Mouse (Mus musculus) ES-Bruce4 (cell line): ENCODE results near the gene Rnf111. TPM values are rescaled to one million over a fixed set of nuclear protein-coding genes. Genes with fewer than 3 reads are reported as not detected.
A peak's percentile ranks its signal among the peaks of the same experiment; 100 is the strongest.
"Not testable (repeated sequence)": the region's sequence is repeated elsewhere in the genome, so short reads cannot be mapped to it uniquely, and the experiment has no call there.

ENCODE experiments used
- H3K27ac ChIP-seq: 2 replicates; pipeline ENCODE4 v1.5.1; 2012; ENCODE audit warnings: low read length, inconsistent platforms; ENCODE audit not compliant: insufficient read depth
- H3K27me3 ChIP-seq: 2 replicates; pipeline ENCODE4 v1.6.1; 2012; ENCODE audit warnings: mild to moderate bottlenecking, low read length, inconsistent platforms; ENCODE audit not compliant: control insufficient read depth, poor library complexity, insufficient read depth, severe bottlenecking
- H3K36me3 ChIP-seq: 2 replicates; pipeline ENCODE4 v1.6.1; 2012; ENCODE audit warnings: inconsistent platforms, mild to moderate bottlenecking, low read length, moderate library complexity; ENCODE audit not compliant: control insufficient read depth, poor library complexity, insufficient read depth, severe bottlenecking
- H3K4me1 ChIP-seq: one replicate; pipeline ENCODE4 v1.8.1; 2011; ENCODE audit warnings: low read length; ENCODE audit not compliant: control insufficient read depth, insufficient read depth
- H3K4me3 ChIP-seq: 2 replicates; pipeline ENCODE4 v1.5.1; 2011; ENCODE audit warnings: low read depth, mild to moderate bottlenecking, low read length
- H3K9ac ChIP-seq: 2 replicates; pipeline ENCODE4 v1.6.1; 2012; ENCODE audit warnings: low read depth, mild to moderate bottlenecking, inconsistent platforms; ENCODE audit not compliant: poor library complexity, severe bottlenecking
- H3K9me3 ChIP-seq: replicated peaks from 2 replicates; pipeline ENCODE4 v1.6.1; 2012; ENCODE audit warnings: mild to moderate bottlenecking, low read length, inconsistent platforms; ENCODE audit not compliant: control insufficient read depth, poor library complexity, insufficient read depth, severe bottlenecking
- CTCF ChIP-seq: IDR thresholded peaks from one replicate; pipeline ENCODE4 v1.8.1; 2011; ENCODE audit warnings: low read depth, low read length
- EP300 ChIP-seq: IDR thresholded peaks from 2 replicates; pipeline ENCODE4 v1.6.1; 2011; ENCODE audit warnings: low read depth, low read length; ENCODE audit not compliant: insufficient read depth
- POLR2A ChIP-seq: IDR thresholded peaks from one replicate; pipeline ENCODE4 v1.8.1; 2011; ENCODE audit warnings: low read length; ENCODE audit not compliant: insufficient read depth
- polyA plus RNA-seq: library from polyadenylated mRNA; stranded (reverse); fragments of >200 nt; gene quantifications from 2 replicates; pipeline ENCODE4 v1.2.4, GENCODE M21; 2011; ENCODE audit warnings: low read depth; ENCODE audit not compliant: missing spikeins, insufficient read depth, insufficient read length

Rnf111 gene
- 54.3 and 55.4 TPM in 2 replicates for polyA plus RNA-seq

- TF ChIP-seq POLR2A: peak; percentile 95
- no peak for TF ChIP-seq EP300
- TF ChIP-seq CTCF: no peak
- H3K27ac ChIP-seq: peak within 1 kb of the TSS; percentile 74; the same call in 1 of the 2 replicates
- H3K9me3 ChIP-seq: no peaks in the 10 kb centered on the region
- no peaks in the 10 kb centered on the region for H3K27me3 ChIP-seq
- no peaks in the 10 kb centered on the region for H3K4me1 ChIP-seq
- H3K36me3 ChIP-seq: peaks cover 2% of the 10 kb centered on the region
- H3K9ac ChIP-seq: peak within 1 kb of the TSS; percentile 98
- peak within 1 kb of the TSS; percentile 91 for H3K4me3 ChIP-seq
Measured at GRCm38 (mm10) chr9:70503626-70504041, at the start of gene Rnf111. Gene Rnf111, minus strand, starts transcription at chr9:70503725.

GRCm38 (mm10) chr9:70552233-70552632 lies 48.7 kb upstream of the Rnf111 start:
- H3K4me3 ChIP-seq, H3K27me3 ChIP-seq, H3K9me3 ChIP-seq, H3K27ac ChIP-seq, H3K36me3 ChIP-seq, H3K9ac ChIP-seq, H3K4me1 ChIP-seq: not testable (repeated sequence)

DNA sequence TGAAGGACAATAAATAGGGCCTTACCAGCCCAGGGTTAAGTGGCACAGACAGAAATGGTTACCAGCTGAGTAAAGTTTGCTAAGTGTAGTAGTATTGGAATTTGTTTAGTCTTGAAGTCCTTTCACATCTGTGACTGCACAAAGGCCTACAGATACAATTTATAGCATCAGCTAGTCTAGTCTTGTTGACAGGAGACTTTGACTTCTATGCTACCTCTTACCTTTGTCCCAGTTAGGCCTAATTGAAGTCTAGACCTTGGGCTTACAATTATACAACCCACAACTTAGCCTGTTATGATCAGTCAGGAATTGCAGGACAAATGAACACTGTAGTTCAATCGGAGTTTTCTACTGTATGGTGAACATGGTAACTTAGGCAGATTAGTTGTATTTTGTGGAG lies 48.0 kb upstream of the Rnf111 start:
- H3K9ac ChIP-seq: no peak overlapping the region
- no peaks in the 10 kb centered on the region for H3K27me3 ChIP-seq
- H3K27ac ChIP-seq: no peak overlapping the region
- peaks cover 12% of the 10 kb centered on the region for H3K36me3 ChIP-seq
- H3K9me3 ChIP-seq: 0 out of 2 replicates have a peak, but pooled peaks cover 3% of the 10 kb centered on the region
- no peak overlapping the region for H3K4me3 ChIP-seq
- no peak for TF ChIP-seq EP300
- no peak for TF ChIP-seq CTCF
- TF ChIP-seq POLR2A: no peak
- H3K4me1 ChIP-seq: peaks cover 1% of the 10 kb centered on the region

GRCm38 (mm10) chr9:70548304-70548703 lies 44.8 kb upstream of the Rnf111 start:
- Histone ChIP-seq H3K9ac (no peak overlapping the region), H3K27ac (no peak overlapping the region), H3K9me3 (0 out of 2 replicates have a peak, but pooled peaks cover 3% of the 10 kb centered on the region), H3K4me3 (no peak overlapping the region), H3K4me1 (peaks cover 1% of the 10 kb centered on the region), H3K36me3 (peaks cover 12% of the 10 kb centered on the region), H3K27me3 (no peaks in the 10 kb centered on the region)
- no peak for TF ChIP-seq POLR2A
- TF ChIP-seq EP300: no peak
- TF ChIP-seq CTCF: no peak

DNA sequence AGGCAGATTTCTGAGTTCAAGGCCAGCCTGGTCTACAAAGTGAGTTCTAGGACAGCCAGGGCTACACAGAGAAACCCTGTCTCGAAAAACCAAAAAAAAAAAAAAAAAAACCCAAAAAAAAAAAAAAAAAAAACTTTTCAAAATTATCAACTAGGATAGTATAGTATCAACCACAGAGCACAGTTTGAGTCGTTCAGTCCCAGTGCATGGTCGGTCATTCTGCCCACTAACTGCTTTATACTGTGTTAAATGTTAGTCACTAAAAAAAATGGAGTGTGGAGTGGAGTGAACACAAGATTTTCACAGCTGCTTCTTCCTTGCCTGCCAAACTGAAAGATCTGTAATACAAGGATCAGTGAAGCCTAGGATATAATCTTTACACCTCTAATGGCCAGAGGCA lies 43.1 kb upstream of the Rnf111 start:
- not testable (repeated sequence) for H3K9ac ChIP-seq, H3K27me3 ChIP-seq, H3K4me1 ChIP-seq, H3K27ac ChIP-seq, H3K36me3 ChIP-seq, H3K9me3 ChIP-seq, H3K4me3 ChIP-seq

DNA sequence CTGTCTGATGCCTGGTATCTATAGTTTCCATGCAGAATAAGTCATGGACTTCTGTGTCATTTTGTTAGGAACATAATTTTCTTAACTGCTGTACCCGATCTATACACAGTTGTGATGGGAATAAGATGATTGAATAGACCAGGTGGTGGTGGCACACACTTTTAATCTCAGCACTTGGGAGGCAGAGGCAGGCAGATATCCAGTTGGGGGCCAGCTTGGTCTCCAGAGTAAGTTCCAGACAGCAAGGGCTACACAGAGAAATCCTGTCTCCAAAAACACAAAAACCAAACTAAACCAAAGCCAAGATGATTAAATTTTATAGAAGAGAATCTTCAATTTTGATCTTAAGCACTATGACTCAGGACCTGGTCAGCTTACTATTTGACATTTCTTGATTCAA lies 41.3 kb upstream of the Rnf111 start:
- Histone ChIP-seq H3K9me3 (no peaks in the 10 kb centered on the region), H3K4me3 (no peak overlapping the region), H3K9ac (no peak overlapping the region), H3K27me3 (no peaks in the 10 kb centered on the region), H3K27ac (no peak overlapping the region), H3K4me1 (no peaks in the 10 kb centered on the region), H3K36me3 (peaks cover 4% of the 10 kb centered on the region)
- TF ChIP-seq POLR2A: no peak
- no peak for TF ChIP-seq CTCF
- TF ChIP-seq EP300: no peak

- TF ChIP-seq POLR2A (no peak), EP300 (no peak), CTCF (no peak)
- H3K9ac ChIP-seq: peak overlapping the region; percentile 80
- no peaks in the 10 kb centered on the region for H3K27me3 ChIP-seq
- no peak overlapping the region for H3K4me3 ChIP-seq
- H3K36me3 ChIP-seq: peaks cover 4% of the 10 kb centered on the region
- no peak overlapping the region for H3K27ac ChIP-seq
- H3K4me1 ChIP-seq: no peaks in the 10 kb centered on the region
- no peaks in the 10 kb centered on the region for H3K9me3 ChIP-seq
Measured at GRCm38 (mm10) chr9:70543985-70544384, 40.5 kb upstream of the Rnf111 start.
